Mouse (Mus musculus) Muller cell, postnatal 12 days (primary cell): Measurements from ENCODE around the gene Rassf5.
A peak's percentile ranks its signal among the peaks of the same experiment; 100 is the strongest.

Experiments used
- DNase-seq: peaks from one replicate; pipeline ENCODE4 v3.0.0-alpha.2; 2015; ENCODE audit errors: inconsistent ontology term

Gene Rassf5

DNA sequence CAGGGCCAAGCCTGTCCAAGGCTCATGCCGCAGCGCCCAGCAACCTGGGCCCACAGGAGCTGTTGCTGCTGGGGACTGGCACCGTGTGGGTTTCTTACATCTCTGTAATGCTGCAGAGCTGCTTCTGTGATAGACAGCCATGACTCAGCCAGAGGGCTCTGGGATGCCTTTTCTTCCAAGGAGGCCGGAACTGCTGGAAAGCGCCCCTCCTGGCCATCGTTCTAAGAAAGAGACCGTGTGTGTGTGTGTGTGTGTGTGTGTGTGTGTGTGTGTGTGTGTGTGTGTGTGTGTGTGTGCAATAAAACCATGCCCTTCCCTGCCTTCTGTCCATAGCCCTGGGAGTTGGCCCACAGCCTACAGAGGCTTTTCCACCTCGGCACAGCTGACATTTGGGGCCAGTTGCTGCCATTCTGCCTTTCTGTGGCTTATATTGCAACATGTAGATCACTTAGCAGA lies 35.1 kb downstream of the Rassf5 start:
- peak; percentile 17 for DNase-seq

DNA sequence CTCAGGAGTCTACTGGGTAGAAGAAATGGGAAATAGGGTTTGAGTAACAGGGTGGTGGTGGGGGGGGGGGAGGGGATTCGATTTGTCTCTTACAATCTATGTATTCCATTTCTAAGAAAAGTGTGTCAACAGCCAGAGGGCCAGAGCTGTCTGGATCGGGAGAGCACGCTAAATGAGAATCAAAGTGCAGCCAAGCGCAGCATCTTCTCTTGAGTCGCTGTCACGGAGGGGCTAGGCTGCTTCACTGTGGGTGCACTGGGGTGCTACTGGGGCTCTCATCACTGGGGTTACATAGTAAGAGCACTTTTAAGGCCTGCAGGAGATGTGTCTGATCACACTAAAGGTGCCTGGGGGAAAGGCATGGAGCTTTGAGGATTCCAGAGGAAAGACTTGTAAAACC lies 36.3 kb downstream of the Rassf5 start:
- DNase-seq, result no peak

- DNase-seq, result no peak
Observed at GRCm38 (mm10) chr1:131208081-131208480, 37.0 kb downstream of the Rassf5 start.

GRCm38 (mm10) chr1:131207531-131207930 lies 37.5 kb downstream of the Rassf5 start:
- peak; percentile 70 for DNase-seq

GRCm38 (mm10) chr1:131206342-131206741 lies 38.7 kb downstream of the Rassf5 start:
- DNase-seq, result no peak

GRCm38 (mm10) chr1:131204461-131204860 lies 40.6 kb downstream of the Rassf5 start:
- no peak for DNase-seq

GRCm38 (mm10) chr1:131201391-131201790 lies 43.7 kb downstream of the Rassf5 start:
- no peak for DNase-seq

DNA sequence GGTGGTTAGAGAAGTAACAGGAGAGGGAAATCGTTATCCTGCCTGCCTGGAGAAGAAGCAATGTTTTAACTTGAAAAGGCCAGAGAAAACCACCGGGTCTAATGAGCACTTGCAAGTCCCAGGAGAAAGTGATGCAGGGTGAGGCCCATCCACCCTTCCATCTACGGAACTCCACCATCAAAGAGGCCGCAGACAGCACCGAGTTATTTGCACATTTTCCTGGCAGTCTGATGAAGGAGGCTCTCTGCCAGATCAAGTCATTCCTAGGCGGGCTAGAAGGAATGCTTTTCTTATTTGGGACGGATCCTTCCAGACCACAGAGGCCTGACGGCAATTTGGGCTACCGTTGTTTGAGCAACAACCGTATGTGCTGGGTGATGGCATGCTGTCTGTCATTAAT lies 44.5 kb downstream of the Rassf5 start:
- DNase-seq, result peak; percentile 78

DNA sequence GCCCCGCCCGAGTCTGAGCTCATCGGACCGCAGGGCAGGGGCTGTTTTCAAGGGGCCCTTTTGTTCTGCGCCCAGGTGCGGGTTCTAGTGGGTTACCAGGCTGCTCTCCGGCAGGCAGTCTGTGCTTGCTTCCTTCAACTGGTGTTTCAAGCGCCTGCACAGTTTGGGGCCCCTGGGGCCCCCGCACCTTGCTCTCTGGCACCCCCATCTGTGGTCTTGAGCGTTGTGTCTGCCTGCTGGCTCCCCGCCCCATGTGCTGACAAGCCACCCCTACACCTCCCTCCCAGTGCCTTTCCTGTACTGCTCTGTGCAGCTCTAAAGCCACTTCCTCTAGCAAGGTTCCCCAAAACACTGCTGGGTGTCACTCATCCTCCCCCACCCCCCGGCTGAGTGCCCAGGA lies 45.1 kb downstream of the Rassf5 start:
- DNase-seq, result no peak

- no peak for DNase-seq
Observed at GRCm38 (mm10) chr1:131199118-131199821, 45.8 kb downstream of the Rassf5 start.

- no peak for DNase-seq
Observed at GRCm38 (mm10) chr1:131198417-131198960, 46.6 kb downstream of the Rassf5 start.

DNA sequence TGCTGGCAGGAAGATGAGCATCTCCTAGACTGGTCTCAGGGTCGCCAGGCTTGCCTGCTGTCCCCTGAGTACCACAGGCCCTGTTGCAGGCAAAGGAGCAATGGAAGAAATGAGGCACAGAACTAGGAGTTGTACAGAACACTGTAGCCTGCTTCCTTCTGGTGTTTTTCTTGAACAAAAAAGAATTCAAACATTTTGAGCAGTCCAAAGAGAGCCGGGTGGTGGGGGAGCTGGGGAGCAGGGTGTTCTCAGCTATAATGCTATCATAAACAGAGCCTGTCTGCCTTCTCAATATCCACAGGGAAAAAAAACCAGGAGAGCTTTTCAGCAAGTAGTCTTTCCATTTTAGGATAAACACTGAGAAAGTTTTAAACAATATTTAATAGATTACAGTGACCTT lies 49.0 kb downstream of the Rassf5 start:
- no peak for DNase-seq

DNA sequence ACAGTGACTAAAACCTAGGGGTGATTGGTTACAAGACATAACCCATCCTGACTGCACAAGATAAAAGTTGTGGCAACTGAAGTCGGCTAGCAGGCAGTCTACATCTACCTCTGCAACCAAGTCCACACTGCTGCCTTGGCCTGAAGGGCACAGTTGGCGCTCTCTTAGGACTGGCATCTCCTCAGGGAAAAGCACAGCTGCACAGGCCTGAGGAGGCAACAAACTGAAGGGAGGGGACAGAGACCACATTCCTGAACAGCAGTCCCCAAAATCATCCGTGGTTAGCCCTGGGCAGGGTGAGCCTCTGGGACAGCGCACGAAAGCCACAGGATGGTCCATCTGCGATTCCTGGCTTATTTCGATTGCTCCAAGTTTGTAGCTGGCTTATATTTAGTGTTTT lies 49.4 kb downstream of the Rassf5 start:
- no peak for DNase-seq

DNA sequence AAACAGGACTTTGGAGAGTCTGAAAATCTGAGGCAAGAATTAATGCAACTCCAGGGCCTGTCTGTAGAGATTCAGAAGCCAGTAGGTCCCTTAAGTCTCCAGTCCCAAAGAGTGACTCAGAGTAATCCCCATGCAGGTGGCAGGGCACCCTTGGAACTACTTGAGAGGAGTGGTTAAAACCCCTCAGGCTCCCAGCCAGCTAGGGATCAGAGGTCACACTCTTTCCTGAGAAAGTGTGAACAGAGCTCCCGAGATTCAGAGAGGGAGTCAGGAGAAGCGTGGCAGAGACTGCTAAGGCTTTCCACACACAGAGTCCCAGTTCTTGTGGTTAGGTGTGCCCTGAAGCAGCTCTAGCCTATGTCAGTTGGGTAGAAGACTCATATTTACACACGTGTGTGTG lies 51.3 kb downstream of the Rassf5 start:
- DNase-seq, result no peak

GRCm38 (mm10) chr1:131188655-131189054 lies 56.4 kb downstream of the Rassf5 start:
- no peak for DNase-seq

GRCm38 (mm10) chr1:131187856-131188255 lies 57.2 kb downstream of the Rassf5 start:
- no peak for DNase-seq

- no peak for DNase-seq
Observed at GRCm38 (mm10) chr1:131186995-131187394, 58.1 kb downstream of the Rassf5 start.

DNA sequence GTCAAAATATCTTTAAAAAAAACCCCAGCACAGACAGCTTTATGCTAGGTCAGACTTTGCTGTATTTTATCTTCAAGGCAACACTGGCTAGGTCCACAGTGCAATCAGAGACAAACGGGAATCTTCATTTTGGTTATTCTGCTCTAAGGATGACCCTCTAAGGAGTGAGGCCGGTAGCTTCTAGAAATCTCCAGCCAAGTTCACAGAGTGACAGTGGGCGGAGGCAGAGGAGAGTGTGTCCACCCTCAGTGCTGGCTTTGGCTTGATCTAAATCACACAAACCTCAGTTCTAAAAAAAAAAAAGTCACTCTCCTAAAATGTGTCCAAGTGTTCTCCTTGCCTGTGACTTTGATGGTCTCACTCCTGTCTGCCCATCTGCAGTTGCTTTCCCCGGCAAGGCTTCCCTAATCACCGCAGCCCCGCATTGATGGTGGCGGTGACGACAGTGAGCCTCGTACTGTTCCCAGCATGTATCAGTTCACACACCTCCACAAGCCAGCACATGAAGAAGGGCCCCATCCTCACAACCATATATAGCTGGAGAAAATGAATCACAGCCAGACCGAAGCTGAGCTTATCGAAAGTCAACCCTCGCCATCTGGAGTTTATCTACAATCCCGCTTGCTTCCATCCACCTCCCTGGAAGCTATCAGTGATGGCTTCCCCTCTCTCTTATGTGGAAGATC lies 59.1 kb downstream of the Rassf5 start:
- no peak for DNase-seq

DNA sequence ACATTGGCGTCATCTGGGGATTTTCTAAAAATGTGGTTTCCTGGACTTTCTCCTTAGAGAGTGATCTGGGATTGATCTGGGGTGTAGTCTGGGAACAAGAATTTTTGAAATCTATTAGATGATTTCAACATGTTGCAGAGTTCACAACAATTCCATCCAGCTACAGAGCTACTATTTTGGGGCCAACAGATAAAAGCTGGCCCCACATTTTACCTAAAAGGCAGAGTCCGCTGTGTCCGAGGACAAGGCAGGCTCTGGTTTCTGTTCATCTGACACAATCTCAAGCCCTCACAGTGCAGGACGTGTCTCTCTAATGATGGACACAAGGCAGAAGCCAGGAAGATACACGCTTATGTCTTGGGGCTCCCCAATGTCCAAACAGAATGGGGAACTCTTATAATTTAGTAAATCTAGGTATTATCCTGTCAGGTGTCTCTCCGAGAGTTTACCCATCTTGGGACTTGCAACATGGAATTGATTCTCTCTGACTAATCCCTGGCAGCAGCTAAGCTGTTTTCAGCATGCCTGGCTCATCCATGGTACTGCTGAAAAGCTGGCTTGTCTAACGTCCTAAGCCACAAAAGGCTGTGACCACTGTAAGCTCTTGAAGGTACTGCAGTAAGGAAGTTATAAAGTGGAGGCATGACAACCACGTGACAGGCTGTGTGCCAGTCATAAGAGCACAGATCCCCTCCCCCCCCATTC lies 60.0 kb downstream of the Rassf5 start:
- DNase-seq, result no peak

GRCm38 (mm10) chr1:131184253-131184955 lies 60.7 kb downstream of the Rassf5 start:
- DNase-seq, result no peak

GRCm38 (mm10) chr1:131183201-131183600 lies 61.9 kb downstream of the Rassf5 start:
- DNase-seq, result no peak
